Mouse (Mus musculus): ENCODE data around the gene Pgm2l1.

DNA sequence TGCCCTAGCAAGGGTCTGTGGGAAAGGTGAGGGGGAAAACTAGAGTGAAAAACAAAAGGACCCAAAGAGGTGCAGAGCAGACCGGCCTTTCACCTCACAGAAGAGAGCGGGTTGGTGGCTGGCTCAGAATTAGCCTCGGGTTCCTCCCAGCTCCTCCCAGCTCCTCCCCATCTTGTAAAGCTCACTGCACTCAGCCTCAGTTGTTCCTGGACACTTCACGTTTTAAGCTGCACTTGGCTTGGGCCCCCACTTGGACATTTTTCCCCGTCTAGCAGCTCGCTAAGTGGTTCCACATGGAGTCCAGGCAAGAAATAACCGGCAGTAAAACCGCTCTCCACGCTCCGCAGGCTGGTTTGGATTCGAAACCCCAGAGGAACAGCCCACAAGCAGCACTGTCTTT lies 61.4 kb downstream of the Pgm2l1 start:
- TF ChIP-seq CTCF (IDR thresholded peaks at IDR 0.05; ENCODE audit: low read depth) (no peak), EP300 (IDR thresholded peaks at IDR 0.05; ENCODE audit: low read depth) (no peak)
